Mouse (Mus musculus) neural tube, embryonic 14.5 days (tissue): ENCODE measurements around the gene F830045P16Rik. TPM values are rescaled to one million over a fixed set of nuclear protein-coding genes. Genes with fewer than 3 reads are reported as not detected.
"Not testable (repeated sequence)": the region's sequence is repeated elsewhere in the genome, so short reads cannot be mapped to it uniquely, and the experiment has no call there.

ENCODE experiments used
- ATAC-seq: fragments of 200-750 bp; cut with Nextera tagmentation; 2 replicates; pipeline ENCODE4 v1.8.0; 2017; ENCODE audit warnings: low read depth, mild to moderate bottlenecking, moderate TSS enrichment, moderate library complexity
- H3K27ac ChIP-seq: fragments of 300-500 bp; sonication (generic); 2 replicates; pipeline ENCODE4 v1.5.1; 2014; ENCODE audit warnings: low read depth, mild to moderate bottlenecking, control low read depth, low read length, moderate library complexity, mixed read lengths
- H3K27me3 ChIP-seq: fragments of 300-500 bp; sonication (generic); 2 replicates; pipeline ENCODE4 v1.6.1; 2014; ENCODE audit warnings: low read length; ENCODE audit not compliant: control insufficient read depth, insufficient read depth
- H3K36me3 ChIP-seq: fragments of 300-500 bp; sonication (generic); 2 replicates; pipeline ENCODE4 v1.6.1; 2014; ENCODE audit warnings: low read length, mixed read lengths; ENCODE audit not compliant: control insufficient read depth, insufficient read depth
- H3K4me1 ChIP-seq: fragments of 300-500 bp; sonication (generic); 2 replicates; pipeline ENCODE4 v1.6.1; 2014; ENCODE audit warnings: low read length; ENCODE audit not compliant: control insufficient read depth, insufficient read depth
- H3K4me2 ChIP-seq: fragments of 300-500 bp; sonication (generic); 2 replicates; pipeline ENCODE4 v1.6.1; 2014; ENCODE audit warnings: mild to moderate bottlenecking, low read depth, low read length, control low read depth
- H3K4me3 ChIP-seq: fragments of 300-500 bp; sonication (generic); 2 replicates; pipeline ENCODE4 v1.5.1; 2014; ENCODE audit warnings: low read depth, low read length, control low read depth, mixed read lengths
- H3K9ac ChIP-seq: fragments of 300-500 bp; sonication (generic); replicated peaks from 2 replicates; pipeline ENCODE4 v1.6.1; 2014; ENCODE audit warnings: low read depth, mild to moderate bottlenecking, control low read depth, low read length, mixed read lengths
- H3K9me3 ChIP-seq: fragments of 300-500 bp; sonication (generic); 2 replicates; pipeline ENCODE4 v1.6.1; 2016; ENCODE audit warnings: low read length; ENCODE audit not compliant: control insufficient read depth
- WGBS: fragments of 180-500 bp; shearing (Covaris S2); extraction: QIAGEN DNeasy Blood & Tissue Kit; methylation state at CpG from one replicate; pipeline ENCODE4 v1.1.7; 2014; 5-methylcytosine and 5-hydroxymethylcytosine counted together
- polyA plus RNA-seq: library from polyadenylated mRNA; unstranded; fragments of >200 nt; fragmentation: Nextera tagmentation; extraction: Ambion mirVana; gene quantifications from 2 replicates; pipeline ENCODE4 v1.2.1, GENCODE M21; 2014

Gene F830045P16Rik
- polyA plus RNA-seq, 1 experiment from 2014 or later, result not detected

GRCm38 (mm10) chr2:129470839-129471238, 65.6 kb downstream of the F830045P16Rik start:
- no peaks in the 10 kb centered on the region for H3K27me3 ChIP-seq
- ATAC-seq, result no peak
- H3K36me3 ChIP-seq, result no peaks in the 10 kb centered on the region
- no peak overlapping the region for H3K9ac ChIP-seq
- H3K4me2 ChIP-seq, result no peak overlapping the region
- no peak overlapping the region for H3K27ac ChIP-seq
- H3K9me3 ChIP-seq, result no peaks in the 10 kb centered on the region
- 86% methylated on average over 2 of the region's 2 CpGs for WGBS
- H3K4me3 ChIP-seq, result no peak overlapping the region
- H3K4me1 ChIP-seq, result no peaks in the 10 kb centered on the region

- 97% methylated on average over 1 of the region's 1 CpGs for WGBS
Observed at GRCm38 (mm10) chr2:129438772-129439171, 97.6 kb downstream of the F830045P16Rik start.

GRCm38 (mm10) chr2:129435154-129435553, 101.2 kb downstream of the F830045P16Rik start:
- H3K9me3 ChIP-seq, result no peaks in the 10 kb centered on the region
- H3K27me3 ChIP-seq, result no peaks in the 10 kb centered on the region
- no peaks in the 10 kb centered on the region for H3K36me3 ChIP-seq
- no peaks in the 10 kb centered on the region for H3K4me1 ChIP-seq
- 79% methylated on average over 1 of the region's 1 CpGs for WGBS
- no peak overlapping the region for H3K4me3 ChIP-seq
- no peak overlapping the region for H3K9ac ChIP-seq
- H3K27ac ChIP-seq, result no peak overlapping the region
- no peak overlapping the region for H3K4me2 ChIP-seq
- no peak for ATAC-seq

More at GRCm38 (mm10) chr2:129438772-129439171, 97.6 kb downstream of the F830045P16Rik start:
- not testable (repeated sequence) for ATAC-seq, H3K9ac ChIP-seq, H3K4me3 ChIP-seq, H3K4me2 ChIP-seq, H3K27ac ChIP-seq, H3K9me3 ChIP-seq, H3K27me3 ChIP-seq, H3K4me1 ChIP-seq, H3K36me3 ChIP-seq

- Histone ChIP-seq H3K9me3 (no peaks in the 10 kb centered on the region), H3K4me1 (no peaks in the 10 kb centered on the region), H3K4me3 (no peak overlapping the region), H3K27ac (no peak overlapping the region), H3K36me3 (no peaks in the 10 kb centered on the region), H3K4me2 (no peak overlapping the region), H3K9ac (no peak overlapping the region), H3K27me3 (no peaks in the 10 kb centered on the region)
- ATAC-seq, result no peak
- 47% methylated on average over 3 of the region's 3 CpGs for WGBS
Observed at GRCm38 (mm10) chr2:129423741-129424140, 112.7 kb downstream of the F830045P16Rik start.

GRCm38 (mm10) chr2:129420897-129421561, 115.4 kb downstream of the F830045P16Rik start:
- no peak for ATAC-seq

GRCm38 (mm10) chr2:129419361-129419880, 117.0 kb downstream of the F830045P16Rik start:
- no peaks in the 10 kb centered on the region for H3K27me3 ChIP-seq
- H3K4me2 ChIP-seq, result no peak overlapping the region
- 90% methylated on average over 3 of the region's 3 CpGs for WGBS
- ATAC-seq, result no peak
- H3K4me3 ChIP-seq, result no peak overlapping the region
- no peak overlapping the region for H3K9ac ChIP-seq
- H3K27ac ChIP-seq, result no peak overlapping the region
- no peaks in the 10 kb centered on the region for H3K4me1 ChIP-seq
- H3K9me3 ChIP-seq, result no peaks in the 10 kb centered on the region
- H3K36me3 ChIP-seq, result no peaks in the 10 kb centered on the region

More at GRCm38 (mm10) chr2:129420897-129421561, 115.4 kb downstream of the F830045P16Rik start:
- H3K4me1 ChIP-seq, result no peaks in the 10 kb centered on the region
- no peaks in the 10 kb centered on the region for H3K27me3 ChIP-seq
- H3K27ac ChIP-seq, result no peak overlapping the region
- H3K36me3 ChIP-seq, result no peaks in the 10 kb centered on the region
- WGBS, result 92% methylated on average over 10 of the region's 10 CpGs
- H3K4me2 ChIP-seq, result no peak overlapping the region
- H3K9me3 ChIP-seq, result no peaks in the 10 kb centered on the region
- H3K4me3 ChIP-seq, result no peak overlapping the region
- no peak overlapping the region for H3K9ac ChIP-seq

GRCm38 (mm10) chr2:129414593-129414992, 121.8 kb downstream of the F830045P16Rik start:
- no peak overlapping the region for H3K4me3 ChIP-seq
- H3K4me1 ChIP-seq, result no peaks in the 10 kb centered on the region
- no peak overlapping the region for H3K27ac ChIP-seq
- H3K27me3 ChIP-seq, result no peaks in the 10 kb centered on the region
- WGBS, result 86% methylated on average over 3 of the region's 3 CpGs
- no peaks in the 10 kb centered on the region for H3K9me3 ChIP-seq
- no peak overlapping the region for H3K9ac ChIP-seq
- ATAC-seq, result no peak
- H3K36me3 ChIP-seq, result no peaks in the 10 kb centered on the region
- H3K4me2 ChIP-seq, result no peak overlapping the region

GRCm38 (mm10) chr2:129413488-129413887, 122.9 kb downstream of the F830045P16Rik start:
- Histone ChIP-seq H3K4me1 (no peaks in the 10 kb centered on the region), H3K36me3 (no peaks in the 10 kb centered on the region), H3K9ac (no peak overlapping the region), H3K27me3 (no peaks in the 10 kb centered on the region), H3K4me3 (no peak overlapping the region), H3K4me2 (no peak overlapping the region), H3K9me3 (no peaks in the 10 kb centered on the region), H3K27ac (no peak overlapping the region)
- no peak for ATAC-seq
- WGBS, result 77% methylated on average over 6 of the region's 6 CpGs

- ATAC-seq, result no peak
- H3K9me3 ChIP-seq, result no peaks in the 10 kb centered on the region
- H3K4me3 ChIP-seq, result no peak overlapping the region
- H3K27ac ChIP-seq, result no peak overlapping the region
- H3K9ac ChIP-seq, result no peak overlapping the region
- H3K27me3 ChIP-seq, result no peaks in the 10 kb centered on the region
- H3K4me2 ChIP-seq, result no peak overlapping the region
- no peaks in the 10 kb centered on the region for H3K36me3 ChIP-seq
- H3K4me1 ChIP-seq, result no peaks in the 10 kb centered on the region
- 86% methylated on average over 3 of the region's 3 CpGs for WGBS
Observed at GRCm38 (mm10) chr2:129411651-129412050, 124.8 kb downstream of the F830045P16Rik start.
